Mouse (Mus musculus): ENCODE measurements around the gene Rxra. TPM values are rescaled to one million over a fixed set of nuclear protein-coding genes. Genes with fewer than 3 reads are reported as not detected.

The Rxra gene
- total and polyA plus RNA-seq, 2 experiments from 2014 or later = 2.1 to 19.3 TPM

DNA sequence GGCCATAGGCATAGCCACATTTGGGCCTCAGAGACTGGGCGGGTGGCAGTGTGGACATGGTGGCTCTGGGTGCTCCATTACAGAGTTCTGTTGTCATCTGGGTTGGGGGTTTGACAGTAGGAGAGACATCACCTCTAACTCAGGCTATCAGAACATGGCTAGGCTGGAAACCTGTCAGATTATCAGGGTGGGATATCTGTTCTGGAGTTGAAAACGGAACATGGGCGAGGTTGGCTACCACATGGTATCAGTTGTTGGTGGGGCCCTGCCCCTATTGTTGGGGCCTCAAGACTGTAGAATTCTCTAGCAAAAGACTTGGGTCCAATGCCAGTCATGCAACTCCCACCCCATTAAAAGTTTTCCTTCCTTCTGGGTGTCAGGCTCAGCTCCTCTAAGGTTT lies 37.1 kb downstream of the Rxra start:
- Histone ChIP-seq H3K4me3 (ENCODE audit: low read depth, low read length) (no peak overlapping the region), H3K9ac (no peak overlapping the region), H3K27me3 (ENCODE audit: insufficient read depth, low read length) (no peaks in the 10 kb centered on the region), H3K9me3 (ENCODE audit: low read length) (no peaks in the 10 kb centered on the region), H3K4me1 (ENCODE audit: insufficient read depth) (no peaks in the 10 kb centered on the region), H3K27ac (ENCODE audit: low read depth, low read length) (no peak overlapping the region), H3K36me3 (ENCODE audit: insufficient read depth) (no peaks in the 10 kb centered on the region), H3K4me2 (ENCODE audit: low read depth) (no peak overlapping the region)
- no peak for TF ChIP-seq CTCF (IDR thresholded peaks at IDR 0.05; ENCODE audit: low read depth)
- WGBS = 98% methylated on average over 3 of the region's 3 CpGs
- no peak for DNase-seq
- no peak for ATAC-seq

DNA sequence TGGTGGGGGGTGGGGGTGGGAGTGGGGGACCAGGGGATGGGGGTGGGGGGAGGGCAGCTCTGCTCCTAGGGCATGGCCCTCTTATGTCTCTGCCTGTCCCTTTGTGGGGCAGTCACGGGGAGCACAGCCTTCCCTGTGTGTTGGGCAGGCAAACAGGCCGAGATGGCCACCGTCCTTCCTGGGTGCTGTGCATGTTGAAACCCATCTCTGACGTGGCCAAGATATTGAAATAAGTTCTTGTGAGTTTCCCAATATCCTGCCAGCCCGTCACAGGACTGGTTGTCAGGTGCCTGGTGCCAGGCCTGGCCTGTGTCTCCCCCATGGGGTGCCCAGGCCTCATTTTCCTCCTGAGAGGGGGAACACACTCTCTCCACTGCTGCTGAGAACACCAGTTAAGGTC lies 37.9 kb downstream of the Rxra start:
- DNase-seq (no peak), ATAC-seq (no peak)
- Histone ChIP-seq H3K27me3 (ENCODE audit: insufficient read depth, low read length) (no peaks in the 10 kb centered on the region), H3K27ac (ENCODE audit: low read depth, low read length) (no peak overlapping the region), H3K9me3 (ENCODE audit: low read length) (no peaks in the 10 kb centered on the region), H3K4me3 (ENCODE audit: low read depth, low read length) (no peak overlapping the region), H3K4me2 (ENCODE audit: low read depth) (no peak overlapping the region), H3K4me1 (ENCODE audit: insufficient read depth) (no peaks in the 10 kb centered on the region), H3K9ac (no peak overlapping the region), H3K36me3 (ENCODE audit: insufficient read depth) (no peaks in the 10 kb centered on the region)
- no peak for TF ChIP-seq CTCF (IDR thresholded peaks at IDR 0.05; ENCODE audit: low read depth)
- 83% methylated on average over 5 of the region's 5 CpGs for WGBS

DNA sequence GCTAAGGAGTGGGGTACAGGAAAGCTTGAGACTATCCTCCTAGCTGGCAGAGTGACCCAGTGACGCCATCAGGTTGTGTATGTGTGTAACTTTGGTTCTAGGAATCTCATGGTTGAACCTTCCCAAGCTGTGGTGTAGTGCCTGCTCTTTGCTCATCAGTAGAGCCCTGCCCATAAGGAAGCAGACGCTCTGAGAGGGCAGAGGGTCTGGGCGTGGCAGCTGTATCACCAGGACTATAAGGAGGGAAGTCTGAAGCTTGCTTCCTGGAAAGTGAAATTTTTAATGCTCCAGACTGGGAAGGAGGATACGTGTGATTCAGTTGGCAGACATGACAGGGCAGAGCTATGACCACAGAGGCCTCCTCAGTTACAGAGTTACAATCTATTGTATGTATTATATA lies 39.0 kb downstream of the Rxra start:
- no peaks in the 10 kb centered on the region for H3K27me3 ChIP-seq (ENCODE audit: insufficient read depth, low read length)
- H3K27ac ChIP-seq (ENCODE audit: low read depth, low read length) = no peak overlapping the region
- WGBS = 82% methylated on average over 4 of the region's 4 CpGs
- no peaks in the 10 kb centered on the region for H3K9me3 ChIP-seq (ENCODE audit: low read length)
- H3K4me1 ChIP-seq (ENCODE audit: insufficient read depth) = no peaks in the 10 kb centered on the region
- no peak overlapping the region for H3K4me2 ChIP-seq (ENCODE audit: low read depth)
- H3K4me3 ChIP-seq (ENCODE audit: low read depth, low read length) = no peak overlapping the region
- DNase-seq (no peak), ATAC-seq (no peak)
- TF ChIP-seq CTCF (IDR thresholded peaks at IDR 0.05; ENCODE audit: low read depth) = no peak
- no peak overlapping the region for H3K9ac ChIP-seq
- no peaks in the 10 kb centered on the region for H3K36me3 ChIP-seq (ENCODE audit: insufficient read depth)

DNA sequence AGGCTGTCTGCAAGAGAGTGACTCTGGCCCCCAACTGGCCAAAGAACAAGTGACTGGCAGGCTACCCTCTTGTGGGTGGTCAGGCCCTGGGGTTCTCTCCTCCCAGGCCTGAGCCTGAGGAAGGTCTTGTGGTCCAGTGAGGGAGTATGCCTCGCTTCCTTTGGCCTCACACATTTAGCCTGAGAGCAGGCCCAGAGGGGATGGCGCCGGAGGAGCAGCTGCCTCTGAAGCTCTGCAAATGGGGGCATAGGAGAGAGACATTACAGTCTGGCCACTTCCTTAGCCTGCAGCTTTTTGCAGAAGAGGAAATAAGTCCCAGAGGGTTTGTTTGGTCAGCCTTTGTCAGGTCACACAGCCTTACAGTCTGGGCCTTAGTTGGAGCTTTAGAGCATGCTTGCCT lies 40.1 kb downstream of the Rxra start:
- ATAC-seq = no peak
- Histone ChIP-seq H3K4me1 (ENCODE audit: insufficient read depth) (no peaks in the 10 kb centered on the region), H3K4me2 (ENCODE audit: low read depth) (no peak overlapping the region), H3K4me3 (ENCODE audit: low read depth, low read length) (no peak overlapping the region), H3K9me3 (ENCODE audit: low read length) (no peaks in the 10 kb centered on the region), H3K27ac (ENCODE audit: low read depth, low read length) (no peak overlapping the region), H3K36me3 (ENCODE audit: insufficient read depth) (no peaks in the 10 kb centered on the region), H3K27me3 (ENCODE audit: insufficient read depth, low read length) (no peaks in the 10 kb centered on the region), H3K9ac (no peak overlapping the region)
- no peak for TF ChIP-seq CTCF (IDR thresholded peaks at IDR 0.05; ENCODE audit: low read depth)
- WGBS = 80% methylated on average over 3 of the region's 3 CpGs
- DNase-seq = no peak

DNA sequence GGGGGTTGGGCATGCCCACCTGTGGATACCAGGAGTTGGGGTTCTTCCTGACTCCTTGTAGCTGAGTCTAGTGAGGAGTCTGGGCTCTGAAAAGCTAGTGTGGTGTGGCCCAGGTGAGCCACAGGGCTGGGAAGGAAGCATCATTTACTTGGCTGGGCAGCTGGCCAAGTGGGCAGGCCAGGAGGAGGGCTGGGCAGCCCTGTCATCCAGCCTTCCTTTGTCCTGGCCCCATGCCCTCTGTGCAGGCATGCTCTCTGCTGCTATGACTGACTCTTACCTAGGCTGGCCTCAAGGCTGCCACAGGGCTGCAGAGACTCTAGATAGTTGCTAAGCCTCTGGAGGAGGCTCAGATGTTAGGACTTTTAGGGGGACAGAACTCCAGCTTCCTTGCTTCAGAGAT lies 42.0 kb downstream of the Rxra start:
- Histone ChIP-seq H3K9ac (no peak overlapping the region), H3K27me3 (ENCODE audit: insufficient read depth, low read length) (no peaks in the 10 kb centered on the region), H3K4me2 (ENCODE audit: low read depth) (no peak overlapping the region), H3K36me3 (ENCODE audit: insufficient read depth) (no peaks in the 10 kb centered on the region), H3K4me3 (ENCODE audit: low read depth, low read length) (no peak overlapping the region), H3K27ac (ENCODE audit: low read depth, low read length) (no peak overlapping the region), H3K4me1 (ENCODE audit: insufficient read depth) (no peaks in the 10 kb centered on the region), H3K9me3 (ENCODE audit: low read length) (no peaks in the 10 kb centered on the region)
- DNase-seq (no peak), ATAC-seq (no peak)
- no peak for TF ChIP-seq CTCF (IDR thresholded peaks at IDR 0.05; ENCODE audit: low read depth)

DNA sequence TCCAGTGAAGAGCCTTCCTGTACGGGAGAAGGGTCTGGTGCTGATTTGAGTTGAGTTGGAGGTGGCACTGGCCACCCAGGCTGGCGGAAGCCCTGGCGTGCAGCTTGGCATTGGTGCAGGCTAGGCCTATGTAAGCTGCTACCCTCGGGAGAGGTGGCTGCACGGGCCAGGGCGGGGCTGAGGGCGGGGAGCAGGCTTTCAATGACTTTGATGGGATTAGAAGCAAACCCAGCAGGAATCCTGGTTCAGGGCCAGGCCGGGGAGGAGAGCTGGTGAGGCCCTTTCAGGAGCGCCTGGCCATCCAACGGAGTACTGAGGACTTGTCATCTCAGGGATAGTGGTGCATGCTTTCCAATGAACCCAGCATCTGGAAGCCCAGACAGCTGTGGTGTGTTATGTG lies 43.4 kb downstream of the Rxra start:
- DNase-seq (no peak), ATAC-seq (no peak)
- Histone ChIP-seq H3K4me3 (ENCODE audit: low read depth, low read length) (no peak overlapping the region), H3K36me3 (ENCODE audit: insufficient read depth) (no peaks in the 10 kb centered on the region), H3K9ac (no peak overlapping the region), H3K4me2 (ENCODE audit: low read depth) (no peak overlapping the region), H3K27me3 (ENCODE audit: insufficient read depth, low read length) (no peaks in the 10 kb centered on the region), H3K27ac (ENCODE audit: low read depth, low read length) (no peak overlapping the region), H3K4me1 (ENCODE audit: insufficient read depth) (no peaks in the 10 kb centered on the region), H3K9me3 (ENCODE audit: low read length) (no peaks in the 10 kb centered on the region)
- WGBS = 12% methylated on average over 10 of the region's 10 CpGs
- no peak for TF ChIP-seq CTCF (IDR thresholded peaks at IDR 0.05; ENCODE audit: low read depth)

DNA sequence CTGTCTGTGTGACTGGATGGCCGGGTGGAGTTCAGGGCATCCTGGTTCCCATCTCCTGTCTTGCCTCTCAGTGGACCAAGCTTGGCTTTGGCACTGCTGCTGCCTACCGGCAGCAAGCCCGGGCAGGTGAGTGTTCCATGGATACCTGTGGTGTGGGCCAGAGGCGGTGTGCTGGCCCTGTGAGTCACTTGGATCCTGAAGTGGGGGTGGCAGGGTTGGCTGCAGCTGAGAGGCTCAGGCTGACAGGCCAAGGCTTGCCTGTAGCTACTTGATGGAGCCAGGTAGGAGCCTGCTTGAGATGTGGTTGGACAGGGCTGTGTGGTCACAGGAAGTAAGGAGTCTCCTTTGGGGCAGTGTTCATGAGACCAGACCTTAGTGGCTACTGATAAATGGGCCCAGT lies 45.4 kb downstream of the Rxra start:
- no peaks in the 10 kb centered on the region for H3K4me1 ChIP-seq (ENCODE audit: insufficient read depth)
- DNase-seq (no peak), ATAC-seq (no peak)
- TF ChIP-seq CTCF (IDR thresholded peaks at IDR 0.05; ENCODE audit: low read depth) = no peak
- H3K4me3 ChIP-seq (ENCODE audit: low read depth, low read length) = no peak overlapping the region
- H3K36me3 ChIP-seq (ENCODE audit: insufficient read depth) = no peaks in the 10 kb centered on the region
- no peak overlapping the region for H3K4me2 ChIP-seq (ENCODE audit: low read depth)
- H3K27me3 ChIP-seq (ENCODE audit: insufficient read depth, low read length) = no peaks in the 10 kb centered on the region
- no peaks in the 10 kb centered on the region for H3K9me3 ChIP-seq (ENCODE audit: low read length)
- H3K27ac ChIP-seq (ENCODE audit: low read depth, low read length) = no peak overlapping the region
- WGBS = 98% methylated on average over 4 of the region's 4 CpGs
- H3K9ac ChIP-seq = no peak overlapping the region

DNA sequence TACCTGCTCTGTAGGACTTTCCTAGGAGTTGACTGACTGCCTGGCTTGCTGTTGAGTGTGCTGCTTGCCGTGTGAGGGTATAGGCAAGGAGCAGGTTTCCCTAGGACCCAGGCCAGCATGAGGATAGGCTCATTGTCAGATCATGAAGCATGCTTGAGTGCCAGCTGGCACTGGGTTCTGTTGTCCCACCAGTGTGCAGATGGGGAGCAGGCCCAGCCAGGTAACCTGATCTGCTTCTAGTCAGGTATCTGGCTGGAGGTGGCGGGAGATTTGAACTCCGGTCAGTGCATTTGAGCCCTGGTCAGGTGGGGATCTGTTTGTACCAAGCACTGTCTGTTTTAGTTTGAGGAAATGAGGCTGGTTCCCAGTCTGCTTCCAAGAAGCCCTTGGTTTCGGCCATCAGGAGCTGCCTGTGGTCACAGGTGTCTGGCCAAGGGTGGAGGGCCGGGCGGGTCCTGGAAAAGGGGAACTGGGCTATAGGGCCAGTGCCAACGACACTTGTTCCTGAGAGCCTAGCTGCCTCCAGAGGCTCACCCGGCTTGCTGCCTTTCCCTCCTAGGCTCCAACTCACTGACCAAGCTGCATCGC lies 48.6 kb downstream of the Rxra start:
- Histone ChIP-seq H3K4me1 (ENCODE audit: insufficient read depth) (no peaks in the 10 kb centered on the region), H3K4me3 (ENCODE audit: low read depth, low read length) (no peak overlapping the region), H3K4me2 (ENCODE audit: low read depth) (no peak overlapping the region), H3K9ac (no peak overlapping the region), H3K36me3 (ENCODE audit: insufficient read depth) (no peaks in the 10 kb centered on the region), H3K9me3 (ENCODE audit: low read length) (no peaks in the 10 kb centered on the region), H3K27ac (ENCODE audit: low read depth, low read length) (no peak overlapping the region), H3K27me3 (ENCODE audit: insufficient read depth, low read length) (no peaks in the 10 kb centered on the region)
- 84% methylated on average over 9 of the region's 9 CpGs for WGBS
- no peak for TF ChIP-seq CTCF (IDR thresholded peaks at IDR 0.05; ENCODE audit: low read depth)
- DNase-seq (no peak), ATAC-seq (no peak)

All from forebrain, postnatal 0 days (tissue).